Mouse (Mus musculus): Measurements from ENCODE around the gene Dnaic1.
A peak's percentile ranks its signal among the peaks of the same experiment; 100 is the strongest.

DNA sequence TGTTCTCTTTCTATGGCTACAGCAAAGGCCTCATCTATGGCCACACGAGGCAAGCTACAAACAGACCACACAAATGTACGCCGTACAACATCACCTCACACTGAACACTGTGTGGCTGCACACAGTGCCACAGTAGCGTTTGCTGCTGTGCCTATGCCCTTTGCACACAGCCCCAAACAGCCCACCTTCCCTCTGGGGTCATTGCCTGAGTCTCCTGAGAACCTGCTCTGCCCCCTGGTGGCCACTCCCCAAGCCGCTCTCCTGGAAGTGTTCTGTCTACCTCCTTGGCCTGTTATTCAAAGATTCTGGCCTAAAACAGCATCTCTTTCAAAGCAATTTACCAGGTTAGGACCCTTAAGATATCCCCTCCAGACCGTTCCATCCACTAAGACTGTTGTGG, 83.7 kb downstream of the Dnaic1 start:
- peak; percentile 69 for TF ChIP-seq CTCF (IDR thresholded peaks at IDR 0.05; ENCODE audit: insufficient read depth, low read length)
- no peak for TF ChIP-seq POLR2A (IDR thresholded peaks at IDR 0.05; ENCODE audit: borderline replicate concordance, extremely low read depth, low read depth, low read length)

Data from lung, adult 2 months (tissue).